Comparison of ENCODE assay signal across 22 mouse cellular contexts in the genomic region with DNA sequence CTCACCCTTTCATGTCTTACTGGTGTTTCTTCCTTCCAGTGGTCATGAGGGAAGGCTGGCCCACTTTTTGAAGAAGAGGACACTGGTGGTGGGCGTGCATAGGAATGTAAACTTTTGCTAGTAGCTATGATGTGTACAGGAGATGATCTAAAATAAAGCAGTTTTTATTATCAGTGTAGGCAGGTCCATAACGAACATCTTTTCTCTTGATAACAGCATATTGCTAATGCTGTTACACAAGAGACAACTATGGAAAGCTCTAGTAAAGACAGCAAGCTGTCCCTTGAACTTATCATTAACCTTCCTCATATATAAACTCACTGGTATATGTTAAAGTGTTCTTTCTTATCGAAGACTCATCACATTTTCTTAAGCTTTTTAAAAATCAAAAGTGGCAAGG.
"Had no signal": no experiment of that assay in that cellular context is flagged by ENCODE, and none has a peak within 500 bp of the region (broad histone marks: within the 10 kb centered on the region; RNA-seq: fewer than 3 reads in every experiment).

No protein-coding gene starts in this region.

- H3K4me2 ChIP-seq: lung, embryonic 15.5 days; midbrain, embryonic 13.5 days; neural tube, embryonic 13.5 days; stomach, embryonic 15.5 days had no signal

- H3K4me3 ChIP-seq: layer of hippocampus, adult 2 months; left cerebral cortex, adult 2 months; lung, embryonic 15.5 days; megakaryocyte, embryonic 14.5 days; midbrain, embryonic 13.5 days; myocyte; neural tube, embryonic 13.5 days; stomach, embryonic 15.5 days had no signal

- DNase-seq: kidney, adult 18-20 months; kidney, adult 9 months; kidney, postnatal 25 days; layer of hippocampus, postnatal 36 days; lung, adult 18-20 months; lung, postnatal 10 days; lung, postnatal 36 days; retina, postnatal 1 day; right cerebral cortex, postnatal 25 days; spleen, adult 18-20 months; thymus, postnatal 25 days had no signal

- H3K27me3 ChIP-seq: lung, embryonic 15.5 days; megakaryocyte, embryonic 14.5 days; midbrain, embryonic 13.5 days; neural tube, embryonic 13.5 days; stomach, embryonic 15.5 days had no signal

- ATAC-seq: inflammation-experienced regulatory T-cells, adult 6 months; intestine, embryonic 16.5 days; midbrain, embryonic 13.5 days; midbrain, embryonic 16.5 days had no signal

- H3K27ac ChIP-seq: layer of hippocampus, adult 2 months; left cerebral cortex, adult 2 months; lung, embryonic 15.5 days; midbrain, embryonic 13.5 days; neural tube, embryonic 13.5 days; stomach, embryonic 15.5 days had no signal

- H3K4me1 ChIP-seq: lung, embryonic 15.5 days; megakaryocyte, embryonic 14.5 days; midbrain, embryonic 13.5 days; neural tube, embryonic 13.5 days; stomach, embryonic 15.5 days had no signal

- H3K9ac ChIP-seq: lung, embryonic 15.5 days; midbrain, embryonic 13.5 days; neural tube, embryonic 13.5 days; stomach, embryonic 15.5 days had no signal

- H3K9me3 ChIP-seq: lung, embryonic 15.5 days; megakaryocyte, embryonic 14.5 days; midbrain, embryonic 13.5 days; neural tube, embryonic 13.5 days; stomach, embryonic 15.5 days had no signal
